Mouse (Mus musculus): ENCODE results near the gene Bace2. TPM values are rescaled to one million over a fixed set of nuclear protein-coding genes. Genes with fewer than 3 reads are reported as not detected.

Bace2 gene
- polyA plus RNA-seq, 3 experiments from 2014 or later = 1.4 to 4.3 (median 3.6) TPM

DNA sequence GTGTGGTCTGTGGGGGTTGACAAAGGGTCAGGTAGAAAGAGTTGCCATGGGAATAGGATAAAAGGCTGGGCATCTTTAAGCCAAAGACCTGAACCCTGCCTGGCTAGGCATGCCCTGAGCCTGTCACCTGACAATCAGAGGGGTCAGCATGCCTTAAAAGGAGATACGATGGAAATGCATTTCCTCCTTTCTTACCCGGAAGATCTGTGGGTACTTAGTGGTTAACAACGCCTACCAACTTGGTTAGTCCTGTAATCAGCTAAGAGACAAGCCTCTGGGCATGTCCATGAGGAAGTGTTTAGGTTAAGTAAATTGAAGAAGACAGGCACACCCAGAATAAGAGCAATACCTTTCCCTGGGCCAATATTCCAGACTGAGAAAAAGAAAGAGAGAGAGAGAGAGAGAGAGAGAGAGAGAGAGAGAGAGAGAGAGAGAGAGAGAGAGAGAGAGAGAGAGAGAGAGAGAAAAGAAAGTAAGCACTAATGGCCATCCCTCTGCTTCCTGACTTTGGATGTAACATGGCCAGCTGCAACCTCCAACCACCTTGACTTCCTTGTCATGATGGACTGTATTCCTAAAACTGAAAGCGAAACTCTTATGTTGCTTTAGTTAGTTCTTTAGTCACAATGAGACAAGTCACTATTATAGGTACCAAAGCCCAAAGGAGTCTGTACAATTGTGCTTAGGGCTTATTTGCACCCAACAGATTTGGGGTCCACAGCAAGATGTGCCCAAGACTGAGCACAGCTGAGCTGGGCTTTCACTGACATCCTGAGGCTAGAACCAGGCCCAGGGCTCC, 111.7 kb downstream of the Bace2 start:
- ATAC-seq = peak; percentile 61

DNA sequence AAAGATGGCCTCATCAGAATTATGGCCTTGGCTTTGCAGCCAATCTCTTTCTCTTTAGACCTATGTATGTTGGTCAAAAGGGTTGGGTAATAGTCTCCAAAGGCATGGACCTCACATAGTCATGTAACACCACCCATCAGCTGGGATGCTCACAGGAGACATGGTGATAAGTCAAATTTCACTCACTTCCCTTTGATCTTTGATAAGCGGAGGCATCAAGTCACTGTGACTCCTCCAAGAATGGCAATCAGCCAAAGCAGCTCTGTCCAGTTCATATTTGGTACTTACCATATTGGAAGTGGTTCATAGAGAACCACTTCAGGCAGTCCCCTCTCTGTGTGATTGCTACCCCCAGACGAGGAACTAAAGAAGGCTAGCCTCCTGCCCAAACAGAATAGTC, 118.1 kb downstream of the Bace2 start:
- ATAC-seq = no peak

DNA sequence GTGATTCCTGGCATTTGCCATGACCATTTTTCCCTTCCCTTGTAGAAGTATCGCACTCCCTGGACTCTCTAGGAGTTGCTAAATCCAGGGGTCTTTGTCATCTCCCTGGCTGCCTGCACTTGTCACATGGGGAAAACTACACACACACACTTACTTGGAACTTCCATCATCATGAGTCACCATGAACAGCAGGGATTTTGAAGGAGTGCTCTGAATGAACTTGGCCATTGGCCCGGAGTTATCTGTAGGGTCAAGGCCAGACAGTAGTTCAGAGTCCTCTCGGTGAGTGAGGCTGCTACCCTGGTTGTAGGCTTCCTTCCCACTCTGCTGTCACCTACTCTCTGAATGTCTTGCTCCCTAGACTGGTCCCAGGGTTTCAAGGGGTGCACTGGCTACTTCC, 119.0 kb downstream of the Bace2 start:
- ATAC-seq = no peak

DNA sequence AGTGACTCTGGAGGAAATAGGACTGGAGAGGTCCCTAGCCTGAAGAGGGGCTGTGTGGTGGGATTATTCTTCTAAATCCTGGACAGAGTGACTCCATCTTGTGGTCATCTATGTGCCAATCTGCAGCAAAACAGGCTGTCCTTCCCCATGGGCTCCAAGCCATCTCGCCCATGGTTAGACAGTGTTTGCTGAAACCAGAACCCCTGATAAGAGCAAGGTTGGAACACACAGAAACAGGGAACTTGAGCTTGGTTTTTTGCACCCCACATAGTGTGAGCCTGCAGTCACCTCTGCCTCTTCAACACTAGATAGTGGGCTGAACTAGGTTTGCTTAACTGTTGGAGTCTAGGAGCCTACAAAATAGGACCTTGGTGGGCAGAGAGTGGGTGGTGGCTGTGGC, 120.0 kb downstream of the Bace2 start:
- ATAC-seq = no peak

DNA sequence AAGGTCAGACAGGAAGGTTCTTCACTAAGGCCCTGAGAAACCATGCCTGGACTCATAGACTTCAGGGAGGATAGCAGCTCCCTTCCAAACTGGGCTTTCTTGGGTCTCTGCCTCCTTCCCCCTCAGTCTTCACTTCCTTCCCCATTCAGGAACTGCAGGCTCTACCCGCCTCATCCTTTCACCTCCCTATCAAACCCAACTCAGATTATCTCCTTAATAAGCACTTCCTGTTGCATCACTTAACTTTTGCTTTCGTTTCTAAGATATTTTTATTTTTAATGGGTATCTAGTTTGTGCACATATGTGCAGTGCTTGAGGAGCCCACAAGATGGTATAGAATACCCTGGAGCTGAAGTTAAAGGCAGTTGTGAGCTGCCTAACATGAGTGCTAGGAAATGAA, 122.1 kb downstream of the Bace2 start:
- ATAC-seq = peak; percentile 86

DNA sequence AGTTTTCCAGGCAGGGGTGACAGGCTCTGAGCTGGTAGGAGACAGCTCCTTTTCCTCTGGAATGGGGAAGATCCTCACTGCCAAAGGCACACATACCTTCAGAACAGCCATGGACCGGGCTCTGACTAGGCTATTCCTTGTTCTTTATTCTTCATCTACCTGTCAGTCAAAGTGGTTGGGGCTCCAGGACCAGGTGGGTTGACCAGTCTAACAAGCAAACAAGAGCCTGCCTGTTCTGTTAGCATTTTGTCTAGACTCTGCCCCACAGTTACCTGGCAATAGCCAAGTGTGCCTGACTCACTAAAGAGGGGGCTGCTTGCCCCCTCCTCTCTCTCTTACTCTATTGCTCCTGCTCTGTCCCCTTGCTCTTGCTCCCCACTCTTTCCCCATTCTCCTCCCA, 135.8 kb downstream of the Bace2 start:
- ATAC-seq = no peak

Other genes with a start within 250 kb of the Bace2 start
- 1 to 10 TPM in 2 of 3 experiments, under 1 TPM in 1; 0.79 to 2.3 (median 1.0) TPM for gene Dscam, start 186.0 kb upstream of the Bace2 start, polyA plus RNA-seq (2017; shearing (Covaris generic))
- gene Mx1, start 106.2 kb downstream of the Bace2 start, polyA plus RNA-seq (2017; shearing (Covaris generic)) = 10 to 100 TPM in 1 of 3 experiments, 1 to 10 TPM in 2; 3.7 to 10.8 (median 7.2) TPM
- 1 to 10 TPM; 1.9 to 3.2 (median 2.0) TPM for gene Fam3b, start 158.1 kb downstream of the Bace2 start, polyA plus RNA-seq (2017; shearing (Covaris generic))